Mouse (Mus musculus) heart, postnatal 25 days (tissue): Measurements from ENCODE around the gene Spag5. TPM values are rescaled to one million over a fixed set of nuclear protein-coding genes. Genes with fewer than 3 reads are reported as not detected.

Source experiments
- total RNA-seq, 2 experiments: library from RNA; stranded (reverse); gene quantifications; 2 replicates each; pipeline ENCODE4 v1.2.3; 2021

The Spag5 gene
- total RNA-seq, 2 experiments from 2014 or later, result 0.62 to 0.67 TPM

Other genes with a start within 250 kb of the Spag5 start
- gene Eral1, start 221.1 kb upstream of the Spag5 start, total RNA-seq, result 10 to 100 TPM; 25.7 to 27.6 TPM
- gene Fam222b, start 206.9 kb upstream of the Spag5 start, total RNA-seq, result 10 to 100 TPM; 10.8 to 12.3 TPM
- gene Traf4, start 135.9 kb upstream of the Spag5 start, total RNA-seq, result 1 to 10 TPM; 4.6 to 6.7 TPM
- gene Nek8, start 124.9 kb upstream of the Spag5 start, total RNA-seq, result 1 to 10 TPM; 2.5 to 2.6 TPM
- 1 to 10 TPM; 5.5 to 7.2 TPM for gene Tlcd1, start 124.8 kb upstream of the Spag5 start, total RNA-seq
- 100 to 1,000 TPM; 776 to 853 TPM for gene Rpl23a, start 117.9 kb upstream of the Spag5 start, total RNA-seq
- gene Rab34, start 113.1 kb upstream of the Spag5 start, total RNA-seq, result 10 to 100 TPM; 11.2 to 12.2 TPM
- 1 to 10 TPM in 1 of 2 experiments, under 1 TPM in 1; 0.31 to 1.1 TPM for gene Proca1, start 108.1 kb upstream of the Spag5 start, total RNA-seq
- 10 to 100 TPM; 47.5 to 48.0 TPM for gene Sdf2, start 55.8 kb upstream of the Spag5 start, total RNA-seq
- 10 to 100 TPM; 26.9 to 28.1 TPM for gene Supt6, start 55.5 kb upstream of the Spag5 start, total RNA-seq
- gene 2610507B11Rik, start 39.8 kb upstream of the Spag5 start, total RNA-seq, result 100 to 1,000 TPM; 190 to 210 TPM
- 1 to 10 TPM in 1 of 2 experiments, under 1 TPM in 1; 0.98 to 1.5 TPM for gene BC030499, start 10.7 kb upstream of the Spag5 start, total RNA-seq
- under 1 TPM; 0.50 to 0.52 TPM for gene Aldoc, start 21.4 kb downstream of the Spag5 start, total RNA-seq
- 10 to 100 TPM; 23.0 to 23.6 TPM for gene Pigs, start 26.9 kb downstream of the Spag5 start, total RNA-seq
- gene Unc119, start 42.0 kb downstream of the Spag5 start, total RNA-seq, result 1 to 10 TPM; 4.2 to 4.6 TPM
- gene Foxn1, start 85.0 kb downstream of the Spag5 start, total RNA-seq, result not detected
- gene Slc13a2, start 120.7 kb downstream of the Spag5 start, total RNA-seq, result not detected
- 1 to 10 TPM; 1.4 to 2.3 TPM for gene Slc46a1, start 164.2 kb downstream of the Spag5 start, total RNA-seq
- gene Sarm1, start 196.2 kb downstream of the Spag5 start, total RNA-seq, result under 1 TPM; 0.34 to 0.39 TPM
- 10 to 100 TPM; 22.0 to 25.7 TPM for gene Vtn, start 197.6 kb downstream of the Spag5 start, total RNA-seq
- gene Sebox, start 201.9 kb downstream of the Spag5 start, total RNA-seq, result not detected
- gene Tmem199, start 210.6 kb downstream of the Spag5 start, total RNA-seq, result 10 to 100 TPM; 10.5 to 10.8 TPM
- 100 to 1,000 TPM; 152 to 154 TPM for gene Poldip2, start 210.7 kb downstream of the Spag5 start, total RNA-seq
- gene Tnfaip1, start 234.8 kb downstream of the Spag5 start, total RNA-seq, result 10 to 100 TPM; 39.1 to 41.9 TPM
- 10 to 100 TPM; 39.0 to 45.5 TPM for gene Ift20, start 234.8 kb downstream of the Spag5 start, total RNA-seq
- gene Tmem97, start 249.2 kb downstream of the Spag5 start, total RNA-seq, result 1 to 10 TPM; 5.3 to 5.5 TPM